In genomic region chr4:57670813-57671469, GRCm38 (mm10) we compare ENCODE assay signal across 7 mouse cellular contexts. TPM values are rescaled to one million over a fixed set of nuclear protein-coding genes. Genes with fewer than 3 reads are reported as not detected.
DNase-seq lines count a peak whose midpoint lies in the region; ATAC-seq lines count a peak whose summit lies in the region.

No protein-coding gene starts in this region.

- no peaks in the 10 kb centered on the region for H3K9me3 ChIP-seq in embryonic facial prominence, embryonic 11.5 days (replicated peaks; ENCODE audit: control insufficient read depth, low read length)
- no peaks in the 10 kb centered on the region for H3K9me3 ChIP-seq in intestine, embryonic 14.5 days (ENCODE audit: control insufficient read depth, low read length)
- H3K9me3 ChIP-seq in hindbrain, embryonic 13.5 days = no peaks in the 10 kb centered on the region

- ATAC-seq in embryonic facial prominence, embryonic 11.5 days (replicated peaks; ENCODE audit: insufficient number of reproducible peaks, low FRiP score, low TSS enrichment, low read depth) = no peak
- ATAC-seq in intestine, embryonic 14.5 days (replicated peaks; ENCODE audit: low FRiP score, low TSS enrichment, low read depth) = peak; percentile 53
- no peak for ATAC-seq in hindbrain, embryonic 13.5 days (ENCODE audit: low FRiP score)

- no peak overlapping the region for H3K9ac ChIP-seq in embryonic facial prominence, embryonic 11.5 days (replicated peaks; ENCODE audit: low read length)
- no peak overlapping the region for H3K9ac ChIP-seq in intestine, embryonic 14.5 days (ENCODE audit: low read length)
- H3K9ac ChIP-seq in hindbrain, embryonic 13.5 days = no peak overlapping the region

- no peaks in the 10 kb centered on the region for H3K36me3 ChIP-seq in embryonic facial prominence, embryonic 11.5 days (replicated peaks; ENCODE audit: control insufficient read depth, insufficient read depth, low read depth, low read length)
- H3K36me3 ChIP-seq in intestine, embryonic 14.5 days (ENCODE audit: control insufficient read depth, insufficient read depth, low read length) = no peaks in the 10 kb centered on the region
- H3K36me3 ChIP-seq in hindbrain, embryonic 13.5 days = no peaks in the 10 kb centered on the region

- DNase-seq in ovary, postnatal 36 days (ENCODE audit: low spot score) = peak; percentile 11
- no peak for DNase-seq in ovary, adult 18-20 months (ENCODE audit: low spot score)
- DNase-seq in embryonic facial prominence, embryonic 11.5 days (ENCODE audit: low spot score) = peak; percentile 54
- peak; percentile 76 for DNase-seq in intestine, embryonic 14.5 days (ENCODE audit: low spot score)
- DNase-seq in yolk sac, embryonic 10.5 days (ENCODE audit: low spot score) = peak; percentile 31
- no peak for DNase-seq in frontal cortex, postnatal 25 days (ENCODE audit: low spot score in 2 of 2)

- H3K4me3 ChIP-seq in embryonic facial prominence, embryonic 11.5 days (ENCODE audit: low read depth, low read length) = no peak overlapping the region
- no peak overlapping the region for H3K4me3 ChIP-seq in intestine, embryonic 14.5 days (ENCODE audit: low read depth, low read length)
- H3K4me3 ChIP-seq in hindbrain, embryonic 13.5 days = no peak overlapping the region

- no peak overlapping the region for H3K4me2 ChIP-seq in embryonic facial prominence, embryonic 11.5 days (ENCODE audit: low read depth, low read length)
- H3K4me2 ChIP-seq in intestine, embryonic 14.5 days (ENCODE audit: low read length) = no peak overlapping the region
- H3K4me2 ChIP-seq in hindbrain, embryonic 13.5 days = no peak overlapping the region

- H3K4me1 ChIP-seq in embryonic facial prominence, embryonic 11.5 days (ENCODE audit: control insufficient read depth, insufficient read depth, low read length) = no peaks in the 10 kb centered on the region
- H3K4me1 ChIP-seq in intestine, embryonic 14.5 days (replicated peaks; ENCODE audit: control insufficient read depth, insufficient read depth, low read length) = peaks cover 20% of the 10 kb centered on the region; the same call in 1 of the 2 replicates
- H3K4me1 ChIP-seq in hindbrain, embryonic 13.5 days (replicated peaks) = peaks cover 16% of the 10 kb centered on the region

- H3K27me3 ChIP-seq in embryonic facial prominence, embryonic 11.5 days (ENCODE audit: control insufficient read depth, insufficient read depth, low read length) = no peaks in the 10 kb centered on the region
- H3K27me3 ChIP-seq in intestine, embryonic 14.5 days (replicated peaks; ENCODE audit: control insufficient read depth, insufficient read depth, low read length) = no peaks in the 10 kb centered on the region
- no peaks in the 10 kb centered on the region for H3K27me3 ChIP-seq in hindbrain, embryonic 13.5 days

- 67% methylated on average over 7 of the region's 7 CpGs for WGBS in embryonic facial prominence, embryonic 11.5 days
- whole genome bisulfite sequencing in intestine, embryonic 14.5 days = 22% methylated on average over 7 of the region's 7 CpGs
- WGBS in hindbrain, embryonic 13.5 days = 69% methylated on average over 7 of the region's 7 CpGs

- no peak overlapping the region for H3K27ac ChIP-seq in embryonic facial prominence, embryonic 11.5 days (replicated peaks; ENCODE audit: low read depth, low read length)
- H3K27ac ChIP-seq in intestine, embryonic 14.5 days (ENCODE audit: low read depth) = peak overlapping the region; percentile 52
- no peak overlapping the region for H3K27ac ChIP-seq in hindbrain, embryonic 13.5 days

RNA-seq across cellular contexts. Expression of gene Akap2, which starts 46.5 kb away (rescaled TPM):
- polyA plus RNA-seq in embryonic facial prominence, embryonic 11.5 days (2014; fragmentation: Nextera tagmentation; extraction: Ambion mirVana) = 24.0 and 24.6 TPM in 2 replicates
- 27.7 and 28.2 TPM in 2 replicates for polyA plus RNA-seq in intestine, embryonic 14.5 days (2014; fragmentation: Nextera tagmentation; extraction: Ambion mirVana)
- polyA plus RNA-seq in hindbrain, embryonic 13.5 days (2015; fragmentation: Nextera tagmentation; extraction: Ambion mirVana) = 17.0 and 17.7 TPM in 2 replicates

Comparison
In these comparisons a context has a peak if more than half of its experiments do, and no peak if none do; other contexts are left out.
1. DNase-seq: peak in ovary, postnatal 36 days (single experiment), embryonic facial prominence, embryonic 11.5 days (single experiment), intestine, embryonic 14.5 days (single experiment) and yolk sac, embryonic 10.5 days (single experiment); none in ovary, adult 18-20 months (single experiment) and frontal cortex, postnatal 25 days (0 of 2).